Mouse (Mus musculus) adrenal gland, postnatal 14 days (tissue): ENCODE measurements around the gene Odf4. TPM values are rescaled to one million over a fixed set of nuclear protein-coding genes. Genes with fewer than 3 reads are reported as not detected.

Experiments
- DNase-seq: peaks from one replicate; pipeline ENCODE4 v3.0.0; 2021; ENCODE audit warnings: mixed read lengths
- total RNA-seq: library from RNA; stranded (reverse); gene quantifications from 2 replicates; pipeline ENCODE4 v1.2.3, GENCODE M21; 2021

Gene Odf4
- total RNA-seq, 1 experiment from 2014 or later = 0.30 TPM

DNA sequence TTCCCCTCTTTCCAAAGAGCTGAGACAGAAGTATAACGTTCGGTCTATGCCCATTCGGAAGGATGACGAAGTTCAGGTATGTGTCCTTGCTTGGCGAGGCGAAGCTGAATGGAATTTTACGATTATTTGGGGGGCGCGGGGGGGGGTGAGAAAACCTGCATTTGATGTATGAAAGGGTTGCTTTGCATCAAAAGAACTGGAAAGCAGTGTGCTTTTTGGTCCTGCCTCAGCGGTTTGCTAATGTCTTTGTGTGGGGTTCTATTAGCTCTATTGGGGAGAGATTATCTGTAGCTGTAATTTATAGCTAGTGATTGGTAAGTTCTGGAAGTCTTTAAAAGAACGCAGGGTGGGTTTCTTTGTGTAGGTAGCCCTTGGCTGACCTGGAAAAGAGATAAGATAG lies 24.5 kb downstream of the Odf4 start:
- DNase-seq = no peak

DNA sequence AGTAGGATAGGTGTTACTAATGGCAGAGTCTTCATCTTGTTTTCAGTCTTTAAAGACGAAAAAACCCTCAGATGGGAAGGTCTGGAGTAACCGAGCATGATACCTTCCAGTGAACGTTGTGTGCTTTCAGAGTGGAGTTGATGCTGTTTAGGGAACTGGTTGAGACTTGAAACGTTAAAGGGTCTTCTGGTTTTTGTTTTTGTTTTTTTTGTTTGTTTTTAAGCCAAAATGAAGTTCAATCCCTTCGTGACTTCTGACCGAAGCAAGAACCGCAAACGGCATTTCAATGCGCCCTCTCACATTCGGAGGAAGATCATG lies 24.9 kb downstream of the Odf4 start:
- no peak for DNase-seq

DNA sequence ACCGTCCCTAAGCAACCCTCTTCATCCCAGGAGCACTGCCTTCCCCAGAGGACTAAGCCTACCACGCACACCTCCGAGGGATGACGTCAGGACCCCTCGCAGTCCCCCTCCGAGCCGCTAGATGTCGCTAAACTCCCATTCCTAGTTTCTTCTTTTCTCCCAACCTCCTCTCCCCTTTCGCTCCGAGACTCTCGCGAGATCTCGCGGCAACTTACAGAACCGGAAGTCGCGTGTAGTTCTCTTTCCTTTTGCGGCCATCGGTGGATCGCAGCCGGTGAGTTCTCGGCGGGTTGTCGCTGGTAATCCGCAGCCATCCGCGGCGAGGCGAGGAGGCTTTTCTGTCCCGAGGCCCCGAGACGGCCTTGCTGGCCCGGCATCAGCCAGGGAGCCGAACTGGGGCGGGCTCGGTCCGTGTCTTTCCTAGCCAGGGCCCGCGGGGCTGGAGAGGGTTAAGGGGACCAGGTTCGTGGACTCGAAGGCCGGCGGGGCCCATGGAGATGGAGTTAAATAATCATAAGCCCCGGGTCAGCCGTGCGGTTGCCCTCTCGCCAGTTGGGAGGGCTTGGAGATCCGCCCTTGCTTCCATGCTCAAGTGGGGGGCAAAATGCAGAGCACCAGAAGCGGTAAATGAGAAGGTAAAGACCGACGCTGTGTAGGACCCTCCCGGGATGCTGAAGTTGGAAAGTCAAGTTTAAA lies 25.4 kb downstream of the Odf4 start, which contains the start of gene Rpl26:
Rpl26 (plus strand) TSS at position 233 of the 696 bp plus-strand sequence.
- peak; percentile 99 for DNase-seq

DNA sequence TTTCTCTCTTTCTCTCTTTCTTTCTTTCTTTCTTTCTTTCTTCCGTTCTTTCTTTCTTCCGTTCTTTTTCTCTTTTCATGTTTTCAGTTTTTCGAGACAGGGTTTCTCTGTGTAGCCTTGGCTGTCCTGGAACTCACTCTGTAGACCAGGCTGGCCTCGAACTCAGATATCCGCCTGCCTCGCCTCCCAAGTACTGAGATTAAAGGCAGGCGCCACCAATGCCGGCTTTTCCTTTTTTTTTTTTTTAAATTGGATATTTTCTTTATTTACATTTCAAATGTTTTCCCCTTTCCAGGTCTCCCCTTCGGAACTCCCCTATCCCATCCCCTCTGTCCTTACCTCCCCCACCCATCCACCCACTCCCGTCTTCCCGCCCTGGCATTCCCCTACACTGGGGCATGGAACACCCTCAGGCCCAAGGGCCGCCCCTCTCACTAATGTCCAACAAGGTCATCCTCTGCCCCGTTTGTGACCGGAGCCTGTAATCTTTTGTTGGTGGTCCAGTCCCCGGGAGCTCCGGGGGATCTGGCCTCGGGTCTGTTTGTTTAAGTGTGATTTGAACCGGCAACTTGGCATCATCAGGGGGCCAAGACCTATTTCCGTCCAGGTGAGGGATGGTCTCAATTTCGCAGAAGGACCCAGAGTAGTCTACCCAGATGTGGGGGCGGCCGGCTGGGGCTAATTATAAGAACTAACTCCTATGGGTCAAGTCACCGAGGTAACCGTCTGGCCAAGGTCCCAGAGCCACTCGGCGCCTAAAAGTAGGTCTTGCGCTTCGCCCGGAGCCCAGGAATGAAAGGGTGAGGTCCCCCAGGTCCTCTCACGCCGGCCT lies 26.1 kb downstream of the Odf4 start:
- DNase-seq = no peak

DNA sequence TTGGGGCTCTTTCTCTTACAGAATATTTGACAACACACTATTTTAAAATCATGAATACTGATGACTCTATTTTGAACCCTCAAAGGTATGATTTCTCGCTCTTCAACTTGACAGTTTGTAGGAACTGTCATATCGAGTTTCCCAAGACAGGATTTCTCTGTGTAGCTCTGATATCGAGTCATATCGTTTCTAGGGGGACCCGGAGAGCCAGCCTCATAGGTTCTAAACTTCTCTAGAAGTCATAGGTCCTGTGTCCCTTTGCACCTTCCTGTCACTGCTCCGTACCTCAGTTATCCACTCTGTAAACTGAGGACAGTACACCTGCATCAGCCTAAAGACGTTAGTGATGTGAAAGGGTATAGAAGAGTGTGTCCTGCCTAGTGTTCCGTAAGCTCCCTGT lies 27.1 kb downstream of the Odf4 start:
- no peak for DNase-seq

DNA sequence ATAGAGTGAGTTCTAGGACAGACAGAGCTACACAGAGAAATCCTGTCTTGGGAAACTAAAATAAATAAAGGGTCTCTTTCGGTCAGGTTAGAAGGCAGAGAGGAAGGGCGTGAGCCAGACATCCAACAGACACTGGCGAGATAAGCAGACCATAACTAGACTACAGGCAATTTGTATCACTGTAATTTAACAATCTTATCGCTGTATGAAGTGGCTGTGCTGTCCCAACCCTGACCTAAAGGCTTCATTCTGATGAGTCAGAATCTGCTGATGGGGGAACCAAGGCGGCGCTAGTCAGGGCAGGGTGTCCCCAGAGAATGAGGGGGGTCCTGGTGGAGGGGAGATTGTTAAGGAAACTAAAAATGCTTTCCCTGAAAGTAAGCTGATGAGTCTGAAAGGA lies 28.1 kb downstream of the Odf4 start:
- DNase-seq = peak; percentile 22

DNA sequence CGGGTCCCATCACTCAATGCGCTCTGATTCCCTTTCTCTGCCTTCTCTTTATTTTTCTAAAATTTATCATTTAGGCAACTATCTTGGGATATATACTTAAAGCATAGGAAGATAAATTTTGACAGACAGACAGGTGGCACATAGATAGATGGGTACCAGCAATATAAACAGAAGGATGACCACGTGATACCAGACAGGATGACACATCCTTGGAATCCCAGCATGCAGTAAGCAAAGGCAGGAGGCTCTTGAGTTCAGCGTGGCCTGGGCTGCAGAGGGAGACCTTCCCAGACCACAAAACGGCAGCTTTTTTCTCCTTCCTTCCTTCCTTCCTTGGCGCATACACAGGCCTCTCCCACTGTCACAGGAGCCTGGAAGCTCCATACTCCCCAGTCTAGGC lies 29.0 kb downstream of the Odf4 start:
- DNase-seq = no peak

DNA sequence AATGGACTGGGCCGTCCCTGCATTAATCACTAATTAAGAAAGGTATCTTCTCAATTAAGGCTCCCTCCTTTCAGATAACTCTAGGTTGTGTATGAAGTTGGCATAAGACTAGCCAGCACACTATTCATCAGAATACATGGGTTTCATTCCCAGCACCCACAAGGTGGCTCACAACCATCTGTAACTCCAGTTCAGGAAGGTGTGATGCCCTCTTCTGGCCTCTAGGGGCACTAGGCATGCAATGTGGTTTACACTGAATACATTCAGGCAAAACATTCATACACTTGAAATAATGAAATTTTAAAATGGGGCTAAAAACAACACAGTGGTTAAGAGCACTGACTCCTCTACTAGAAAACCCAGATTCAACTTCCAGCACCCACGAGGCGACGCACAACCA lies 29.8 kb downstream of the Odf4 start:
- DNase-seq = no peak

DNA sequence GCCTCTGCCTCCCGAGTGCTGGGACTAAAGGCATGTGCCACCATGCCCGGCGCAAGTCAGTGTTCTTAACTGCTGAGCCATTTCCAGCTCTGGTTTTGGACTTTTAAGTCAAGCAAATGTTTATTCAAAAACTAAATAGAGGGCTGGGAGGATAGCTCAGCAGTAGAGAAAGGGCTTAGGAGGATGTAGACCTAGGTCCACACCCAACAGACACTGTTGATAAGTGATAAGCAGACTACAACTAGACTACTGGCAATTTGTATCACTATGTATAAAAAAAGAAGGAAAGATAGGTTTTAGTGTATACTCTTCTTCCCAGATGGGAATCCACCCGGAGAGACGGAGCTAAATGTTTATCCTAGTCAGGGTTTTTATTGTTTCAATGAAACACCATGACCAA lies 30.6 kb downstream of the Odf4 start:
- DNase-seq = no peak

DNA sequence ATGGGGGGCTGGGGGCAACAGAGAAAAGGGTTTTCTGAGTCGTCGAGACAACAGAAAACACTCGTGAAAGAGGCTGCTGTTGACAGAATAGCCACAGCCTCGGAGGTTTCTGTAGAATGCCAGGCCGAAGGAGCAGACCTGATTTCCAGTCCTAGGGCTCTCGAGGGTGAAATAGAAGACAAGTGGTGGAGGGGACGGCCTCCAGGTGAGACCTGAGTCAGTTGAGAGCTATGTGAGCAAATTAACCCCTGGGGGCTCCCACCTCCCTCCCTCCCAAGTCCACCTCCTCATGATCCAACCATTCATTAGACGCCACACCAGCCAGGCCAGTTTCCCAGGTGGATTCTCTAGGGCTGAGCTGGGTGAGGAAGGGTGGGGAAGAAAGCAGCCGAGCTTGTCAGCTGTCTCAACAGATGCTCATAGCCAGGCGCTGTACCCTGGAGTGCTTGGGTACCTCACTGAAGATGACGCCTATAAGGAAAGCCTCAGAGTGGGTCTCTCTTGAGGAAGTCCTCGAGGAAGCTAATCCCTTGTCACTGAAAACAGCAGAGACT lies 32.9 kb downstream of the Odf4 start:
- no peak for DNase-seq

DNA sequence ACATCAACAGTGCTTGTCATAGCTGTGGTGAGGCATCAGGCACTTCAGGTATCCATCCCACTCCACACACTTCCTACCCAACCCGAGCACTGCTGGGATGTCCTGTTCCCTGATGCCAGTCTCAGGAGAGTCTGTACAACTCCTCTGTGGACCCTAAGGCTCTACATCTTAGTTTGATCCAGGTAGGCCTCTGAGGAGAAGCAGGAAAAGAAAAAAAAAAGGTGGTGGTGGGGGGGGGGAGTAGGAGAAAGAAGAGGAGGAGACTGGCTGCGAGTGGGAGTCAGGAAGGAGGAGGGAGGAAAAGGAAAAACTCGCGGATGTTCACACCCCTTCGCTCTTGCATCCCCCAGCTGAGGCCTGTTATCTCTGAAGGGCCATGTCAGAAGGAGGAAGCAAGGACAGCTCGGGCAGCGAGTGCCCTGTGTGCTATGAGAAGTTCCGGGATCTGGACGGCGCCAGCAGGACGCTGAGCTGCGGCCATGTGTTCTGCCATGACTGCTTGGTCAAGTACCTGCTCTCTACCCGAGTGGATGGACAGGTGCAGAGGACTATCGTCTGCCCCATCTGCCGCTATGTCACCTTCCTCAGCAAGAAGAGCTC lies 34.5 kb downstream of the Odf4 start:
- DNase-seq = no peak

DNA sequence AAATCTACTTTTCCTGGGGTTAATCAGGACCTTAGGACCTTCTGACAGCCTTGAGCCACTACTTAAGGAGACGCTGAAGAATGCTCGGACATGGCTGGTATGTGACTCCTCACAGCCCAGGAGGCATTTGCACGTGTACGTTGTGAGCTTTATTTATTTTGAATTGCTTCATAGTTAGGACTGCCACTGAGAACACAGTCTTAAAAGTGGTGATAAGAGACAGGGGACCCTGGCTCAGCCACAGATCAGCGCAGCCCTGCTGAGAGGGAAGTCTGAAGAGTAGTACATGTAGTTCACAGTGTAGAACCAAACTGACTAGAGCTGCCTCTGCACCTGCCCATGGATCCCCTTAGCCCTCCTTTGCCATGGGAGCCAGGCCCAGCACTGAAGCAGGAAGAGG lies 35.1 kb downstream of the Odf4 start:
- DNase-seq = no peak

DNA sequence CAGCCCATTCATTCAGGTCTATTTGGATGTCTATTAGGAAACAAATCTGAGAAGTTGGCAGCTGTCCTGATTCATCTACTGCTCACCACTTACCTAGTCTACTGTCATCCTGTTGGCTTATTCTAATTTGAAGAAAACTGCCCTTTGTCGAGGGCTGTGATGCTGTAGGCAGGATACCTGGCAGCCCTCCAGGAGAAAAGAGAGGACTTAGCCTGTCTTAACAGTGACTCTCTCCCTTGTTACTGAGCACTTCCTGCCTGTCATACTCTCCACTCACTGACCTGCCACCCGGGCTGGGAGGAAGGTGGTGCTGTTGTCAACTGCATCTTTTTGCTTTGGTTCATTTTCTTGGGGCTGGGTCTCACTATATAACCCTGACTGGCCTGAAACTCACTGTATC lies 36.3 kb downstream of the Odf4 start:
- DNase-seq = no peak

DNA sequence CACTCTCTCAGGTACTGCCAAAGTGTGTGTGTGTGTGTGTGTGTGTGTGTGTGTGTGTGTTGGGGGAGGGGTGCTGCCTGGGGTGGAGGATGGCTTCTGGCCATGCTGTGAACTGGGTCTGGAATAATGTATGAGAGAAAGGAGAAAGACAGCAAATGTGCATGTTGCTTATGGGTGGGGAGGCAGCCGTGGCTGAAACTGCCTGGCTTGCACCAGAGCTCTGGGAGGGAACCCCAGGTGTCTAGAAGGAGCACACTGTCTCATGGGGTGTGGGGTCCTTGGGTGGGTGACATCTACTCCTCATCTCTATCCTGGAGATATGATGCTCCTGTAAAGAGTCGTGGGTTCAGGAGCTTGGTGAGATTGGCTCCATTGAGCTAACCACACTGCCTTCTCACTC lies 38.2 kb downstream of the Odf4 start:
- DNase-seq = no peak

DNA sequence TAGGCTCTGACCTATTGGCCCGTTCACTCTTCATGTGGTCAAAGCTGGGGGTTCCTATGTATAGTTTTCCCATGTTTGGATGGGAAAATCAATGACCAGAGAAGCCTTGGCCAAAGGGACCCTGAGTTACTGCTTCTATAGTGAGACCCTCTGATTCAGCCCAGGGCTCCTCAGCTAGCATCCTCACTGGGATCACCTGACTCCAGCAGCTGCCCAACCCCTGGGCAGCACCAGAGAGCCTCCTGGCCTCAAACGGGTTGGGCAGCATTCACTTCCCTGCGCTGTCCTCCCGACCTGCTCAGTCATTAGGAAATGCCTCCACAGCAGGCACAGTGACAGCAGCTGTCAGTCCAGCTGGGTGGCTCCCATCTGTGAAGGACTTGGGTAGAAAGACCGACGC lies 38.6 kb downstream of the Odf4 start, which contains the start of gene Rnf222:
Rnf222 (plus strand) TSS at position 301 of the 400 bp plus-strand sequence.
- no peak for DNase-seq

DNA sequence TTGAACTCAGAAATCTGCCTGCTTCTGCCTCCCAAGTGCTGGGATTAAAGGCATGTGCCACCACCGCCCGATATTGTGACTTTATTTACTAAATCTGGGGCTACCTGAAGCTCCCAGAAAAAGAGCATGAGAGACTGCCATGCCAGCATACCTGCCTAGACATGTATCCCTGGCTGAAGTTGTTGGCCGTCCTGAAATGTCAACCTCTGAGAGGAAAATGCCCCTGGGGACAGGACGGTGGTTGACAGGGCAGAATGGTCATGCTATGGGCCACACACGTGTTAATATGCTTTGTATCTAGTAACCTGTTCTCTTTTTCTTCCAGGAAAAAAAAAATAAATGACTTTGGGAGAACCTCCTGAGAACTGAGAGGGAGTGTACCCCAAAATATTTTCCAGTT lies 40.8 kb downstream of the Odf4 start:
- DNase-seq = no peak

DNA sequence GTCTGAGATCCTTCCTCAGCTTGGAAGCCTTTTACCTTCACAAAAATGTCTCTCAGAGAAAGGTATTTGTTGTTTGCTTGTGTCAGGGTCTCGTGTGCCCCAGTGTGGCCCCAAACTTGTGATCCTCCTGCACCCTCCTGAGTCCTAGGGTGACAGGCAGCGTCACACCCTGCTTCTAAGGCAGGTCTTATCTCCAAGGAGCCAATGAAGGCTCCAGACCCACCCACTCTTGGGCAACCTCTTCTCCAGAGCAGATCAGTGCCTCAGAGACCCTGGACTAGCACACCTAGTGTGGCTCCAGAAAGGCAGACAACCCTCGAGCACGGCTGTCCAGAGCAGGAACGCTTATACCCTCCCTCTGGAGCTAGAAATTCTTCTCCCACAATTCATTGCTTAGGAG lies 42.5 kb downstream of the Odf4 start:
- no peak for DNase-seq

DNA sequence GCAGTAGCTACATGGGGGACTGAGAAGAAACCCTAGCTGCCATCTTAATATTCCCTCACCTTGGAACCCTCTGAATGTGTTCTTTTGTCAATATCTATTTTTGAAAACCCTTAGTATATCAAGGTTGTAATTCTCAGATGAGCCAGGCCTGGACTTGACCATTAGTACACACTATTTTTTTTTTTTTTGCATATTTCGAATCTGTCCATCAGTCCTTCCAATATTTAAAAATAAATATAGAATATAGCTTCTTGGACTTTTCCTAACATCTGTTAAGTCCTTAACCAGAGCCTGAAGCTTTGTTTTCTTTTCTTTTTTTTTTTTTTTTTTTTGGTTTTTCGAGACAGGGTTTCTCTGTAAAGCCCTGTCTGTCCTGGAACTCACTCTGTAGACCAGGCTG lies 43.0 kb downstream of the Odf4 start:
- DNase-seq = no peak

DNA sequence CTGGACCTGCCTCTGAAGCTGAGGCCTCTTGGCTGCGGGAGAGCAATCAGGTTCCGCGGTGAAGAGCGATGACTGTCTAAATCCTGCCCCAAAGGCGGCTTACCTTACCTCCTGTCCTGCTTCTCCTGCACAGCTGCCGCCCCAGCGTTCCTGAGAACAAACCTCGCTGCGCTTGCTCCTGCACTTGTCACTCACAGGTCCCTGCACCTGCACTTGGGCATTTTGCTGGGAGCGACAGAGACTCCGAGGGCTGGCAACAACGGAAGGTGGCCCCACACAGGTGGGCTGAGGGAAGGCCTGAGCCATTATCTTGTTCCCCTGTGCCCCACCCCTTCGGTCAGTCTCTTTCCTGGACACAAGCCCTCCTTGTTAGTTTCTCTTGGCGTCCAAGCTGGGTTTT lies 44.8 kb downstream of the Odf4 start:
- DNase-seq = no peak

DNA sequence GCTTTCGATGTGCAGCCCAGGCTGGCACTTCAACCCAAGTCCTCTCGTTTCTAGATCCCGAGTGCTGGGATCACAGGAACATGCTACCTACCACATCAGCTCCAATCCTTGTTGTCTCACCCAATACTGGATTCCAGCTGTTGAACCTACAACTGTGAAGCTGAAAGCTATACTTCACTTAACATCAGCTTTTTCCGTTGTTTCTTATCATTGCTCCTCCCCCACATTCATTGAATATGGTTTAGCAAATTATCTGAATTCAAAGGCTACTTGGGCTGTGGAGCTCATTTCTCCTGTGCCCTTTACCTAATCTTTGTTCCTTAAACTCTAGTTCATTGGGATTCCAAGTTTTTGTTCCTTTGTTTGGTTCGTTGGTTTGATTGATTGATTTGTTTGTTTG lies 48.1 kb downstream of the Odf4 start:
- DNase-seq = no peak

DNA sequence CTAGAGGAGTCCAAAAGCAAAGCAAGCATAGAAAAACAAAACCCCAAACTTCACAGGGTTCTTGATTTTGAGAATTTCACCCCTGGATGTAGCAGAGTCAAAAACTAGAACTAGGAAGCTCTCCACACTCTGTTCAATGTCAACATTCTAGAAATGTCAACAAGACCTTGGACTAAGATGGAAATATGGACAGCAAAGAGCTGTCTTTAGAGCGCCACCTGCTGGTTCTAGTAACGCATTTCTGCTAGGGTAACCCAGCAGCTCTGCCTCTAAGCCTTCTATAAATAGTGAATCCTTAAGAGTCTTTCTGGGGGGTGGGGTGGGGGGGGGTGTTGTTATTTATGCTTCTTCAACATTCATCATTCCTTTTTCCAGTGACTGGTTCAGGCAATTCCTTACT lies 52.0 kb downstream of the Odf4 start:
- peak; percentile 84 for DNase-seq
